Mouse (Mus musculus) MEL (cell line): ENCODE results near the gene Defb7. TPM values are rescaled to one million over a fixed set of nuclear protein-coding genes. Genes with fewer than 3 reads are reported as not detected.

Experiments
- DNase-seq: peaks from one replicate; pipeline ENCODE4 v3.0.0; 2011; ENCODE audit warnings: low read depth, low spot score
- H3K27ac ChIP-seq: 2 replicates; pipeline ENCODE4 v1.5.1; 2012; ENCODE audit warnings: low read depth, mild to moderate bottlenecking, control low read depth, low read length, moderate library complexity; ENCODE audit not compliant: control insufficient read depth
- H3K27me3 ChIP-seq, 2 experiments: fragments of 150-350 bp in 1 of 2; sonication (generic) in 1 of 2; 2 replicates each; pipeline ENCODE4 v1.6.1; 2012; ENCODE audit warnings: low read length in 2 of 2, mild to moderate bottlenecking in 2 of 2, improper control_type of control experiment in 1 of 2, moderate library complexity in 1 of 2; ENCODE audit not compliant: insufficient read depth in 2 of 2, control insufficient read depth in 1 of 2
- H3K36me3 ChIP-seq, 2 experiments: 2 replicates each; pipeline ENCODE4 v1.6.1; 2012 to 2014; ENCODE audit warnings: low read length in 2 of 2, improper control_type of control experiment in 1 of 2, inconsistent platforms in 1 of 2, mild to moderate bottlenecking in 1 of 2; ENCODE audit not compliant: insufficient read depth in 2 of 2, control insufficient read depth in 1 of 2
- H3K4me1 ChIP-seq, 2 experiments: fragments of 150-350 bp in 1 of 2; sonication (generic) in 1 of 2; 2 replicates each; pipeline ENCODE4 v1.6.1; 2012; ENCODE audit warnings: low read length in 2 of 2, improper control_type of control experiment in 1 of 2, mild to moderate bottlenecking in 1 of 2; ENCODE audit not compliant: insufficient read depth in 2 of 2, control insufficient read depth in 1 of 2
- H3K4me3 ChIP-seq, 2 experiments: fragments of 150-350 bp in 1 of 2; sonication (generic) in 1 of 2; 2 replicates each; pipeline ENCODE4 v1.5.1; 2012; ENCODE audit warnings: low read depth in 2 of 2, low read length in 2 of 2, mild to moderate bottlenecking in 2 of 2, moderate library complexity in 2 of 2, control low read depth in 1 of 2, improper control_type of control experiment in 1 of 2; ENCODE audit not compliant: control insufficient read depth in 1 of 2, insufficient read depth in 1 of 2
- H3K79me2 ChIP-seq: 2 replicates; pipeline ENCODE4 v1.6.1; 2012; ENCODE audit warnings: mild to moderate bottlenecking, low read length, moderate library complexity; ENCODE audit not compliant: control insufficient read depth, poor library complexity, insufficient read depth
- H3K9ac ChIP-seq: 2 replicates; pipeline ENCODE4 v1.6.1; 2012; ENCODE audit warnings: low read depth, mild to moderate bottlenecking, control low read depth, low read length, moderate library complexity; ENCODE audit not compliant: control insufficient read depth, poor library complexity, severe bottlenecking
- H3K9me3 ChIP-seq: fragments of 150-350 bp; sonication (generic); replicated peaks from 2 replicates; pipeline ENCODE4 v1.6.1; 2012; ENCODE audit warnings: mild to moderate bottlenecking, low read length, improper control_type of control experiment, moderate library complexity; ENCODE audit not compliant: insufficient read depth
- CHD1 ChIP-seq: IDR thresholded peaks from 2 replicates; pipeline ENCODE4 v1.6.1; 2012; ENCODE audit warnings: low read depth, mild to moderate bottlenecking, inconsistent platforms, low read length, improper control_type of control experiment
- E2F4 ChIP-seq: IDR thresholded peaks from 2 replicates; pipeline ENCODE4 v1.6.1; 2011; ENCODE audit warnings: low read depth, low read length, improper control_type of control experiment, borderline replicate concordance
- ELF1 ChIP-seq: IDR thresholded peaks from 2 replicates; pipeline ENCODE4 v1.6.1; 2014; ENCODE audit warnings: low read depth, mild to moderate bottlenecking, inconsistent platforms, low read length, improper control_type of control experiment, moderate library complexity
- EP300 ChIP-seq, 2 experiments: IDR thresholded peaks; 2 replicates each; pipeline ENCODE4 v1.6.1; 2011; ENCODE audit warnings: improper control_type of control experiment in 2 of 2, low read length in 2 of 2, low read depth in 1 of 2, mild to moderate bottlenecking in 1 of 2
- GABPA ChIP-seq: IDR thresholded peaks from 2 replicates; pipeline ENCODE4 v1.6.1; 2012; ENCODE audit warnings: low read depth, mild to moderate bottlenecking, inconsistent platforms, low read length, improper control_type of control experiment, moderate library complexity
- GATA1 ChIP-seq: IDR thresholded peaks from 2 replicates; pipeline ENCODE4 v1.6.1; 2011; ENCODE audit warnings: low read depth, low read length, improper control_type of control experiment
- HCFC1 ChIP-seq: IDR thresholded peaks from 2 replicates; pipeline ENCODE4 v1.6.1; 2012; ENCODE audit warnings: low read depth, mild to moderate bottlenecking, inconsistent platforms, low read length, improper control_type of control experiment, moderate library complexity
- JUND ChIP-seq: IDR thresholded peaks from 2 replicates; pipeline ENCODE4 v1.6.1; 2011; ENCODE audit warnings: low read depth, mild to moderate bottlenecking, improper control_type of control experiment, low read length
- KAT2A ChIP-seq: conservative IDR thresholded peaks from 2 replicates; pipeline ENCODE4 v1.6.1; 2012; ENCODE audit warnings: low read depth, low read length, improper control_type of control experiment, inconsistent platforms
- MAFK ChIP-seq: IDR thresholded peaks from 2 replicates; pipeline ENCODE4 v1.6.1; 2011; ENCODE audit warnings: low read depth, mild to moderate bottlenecking, low read length, improper control_type of control experiment, borderline replicate concordance
- MAX ChIP-seq: IDR thresholded peaks from 2 replicates; pipeline ENCODE4 v1.6.1; 2011; ENCODE audit warnings: low read length, improper control_type of control experiment
- MEF2A ChIP-seq: IDR thresholded peaks from 2 replicates; pipeline ENCODE4 v1.6.1; 2014; ENCODE audit warnings: low read depth, mild to moderate bottlenecking, inconsistent platforms, low read length, improper control_type of control experiment; ENCODE audit not compliant: poor library complexity, insufficient replicate concordance, severe bottlenecking; ENCODE audit errors: extremely low read depth
- MXI1 ChIP-seq: IDR thresholded peaks from 2 replicates; pipeline ENCODE4 v1.6.1; 2011; ENCODE audit warnings: mild to moderate bottlenecking, low read depth, low read length, improper control_type of control experiment
- MYB ChIP-seq: IDR thresholded peaks from 2 replicates; pipeline ENCODE4 v1.6.1; 2011; ENCODE audit warnings: mild to moderate bottlenecking, low read depth, low read length, improper control_type of control experiment
- MYC ChIP-seq: IDR thresholded peaks from 2 replicates; pipeline ENCODE4 v1.6.1; 2011; ENCODE audit warnings: low read depth, mild to moderate bottlenecking, low read length, improper control_type of control experiment, moderate library complexity
- NRF1 ChIP-seq: IDR thresholded peaks from 2 replicates; pipeline ENCODE4 v1.6.1; 2014; ENCODE audit warnings: low read depth, mild to moderate bottlenecking, inconsistent platforms, low read length, improper control_type of control experiment, moderate library complexity; ENCODE audit not compliant: poor library complexity, insufficient read depth, severe bottlenecking
- POLR2AphosphoS2 ChIP-seq: IDR thresholded peaks from 2 replicates; pipeline ENCODE4 v1.6.1; 2011; ENCODE audit warnings: low read length, improper control_type of control experiment
- POLR2AphosphoS5 ChIP-seq: IDR thresholded peaks from 2 replicates; pipeline ENCODE4 v1.6.1; 2012; ENCODE audit warnings: low read depth, borderline replicate concordance, mild to moderate bottlenecking, inconsistent platforms, low read length, moderate library complexity, mixed read lengths
- RAD21 ChIP-seq: IDR thresholded peaks from 2 replicates; pipeline ENCODE4 v1.6.1; 2011; ENCODE audit warnings: mild to moderate bottlenecking, low read depth, low read length, improper control_type of control experiment
- SIN3A ChIP-seq: IDR thresholded peaks from 2 replicates; pipeline ENCODE4 v1.6.1; 2012; ENCODE audit warnings: low read length, improper control_type of control experiment, inconsistent platforms
- TAL1 ChIP-seq: IDR thresholded peaks from 2 replicates; pipeline ENCODE4 v1.6.1; 2012; ENCODE audit warnings: mild to moderate bottlenecking, inconsistent platforms, low read length, moderate library complexity, mixed read lengths
- TBP ChIP-seq: IDR thresholded peaks from 2 replicates; pipeline ENCODE4 v1.8.0; 2011; ENCODE audit warnings: low read depth, low read length, improper control_type of control experiment
- TCF12 ChIP-seq: IDR thresholded peaks from 2 replicates; pipeline ENCODE4 v1.6.1; 2014; ENCODE audit warnings: low read depth, mild to moderate bottlenecking, inconsistent platforms, low read length, improper control_type of control experiment, moderate library complexity
- UBTF ChIP-seq: IDR thresholded peaks from 2 replicates; pipeline ENCODE4 v1.6.1; 2012; ENCODE audit warnings: low read depth, mild to moderate bottlenecking, inconsistent platforms, low read length, improper control_type of control experiment, moderate library complexity, borderline replicate concordance; ENCODE audit not compliant: insufficient read depth
- USF1 ChIP-seq: IDR thresholded peaks from 2 replicates; pipeline ENCODE4 v1.6.1; 2014; ENCODE audit warnings: low read depth, mild to moderate bottlenecking, inconsistent platforms, low read length, improper control_type of control experiment, moderate library complexity
- USF2 ChIP-seq, 2 experiments: IDR thresholded peaks; 2 replicates each; pipeline ENCODE4 v1.6.1; 2011 to 2012; ENCODE audit warnings: improper control_type of control experiment in 2 of 2, low read length in 2 of 2, borderline replicate concordance in 1 of 2, inconsistent platforms in 1 of 2, low read depth in 1 of 2, mild to moderate bottlenecking in 1 of 2; ENCODE audit not compliant: insufficient read depth in 1 of 2
- ZKSCAN1 ChIP-seq: IDR thresholded peaks from 2 replicates; pipeline ENCODE4 v1.6.1; 2012; ENCODE audit warnings: low read depth, mild to moderate bottlenecking, inconsistent platforms, low read length, improper control_type of control experiment, moderate library complexity
- ZNF384 ChIP-seq: IDR thresholded peaks from 2 replicates; pipeline ENCODE4 v1.6.1; 2012; ENCODE audit warnings: low read depth, mild to moderate bottlenecking, inconsistent platforms, low read length, improper control_type of control experiment
- polyA plus RNA-seq, 2 experiments: library from polyadenylated mRNA; stranded (reverse) in 1 of 2; unstranded in 1 of 2; fragments of >175 nt in 1 of 2; fragments of >200 nt in 1 of 2; gene quantifications; 2 replicates each; pipeline versions ENCODE4 v1.2.1 to v1.2.4; 2012; ENCODE audit warnings: low replicate concordance in 2 of 2, low read depth in 1 of 2; ENCODE audit not compliant: insufficient read length in 2 of 2, insufficient read depth in 1 of 2, missing spikeins in 1 of 2
- total RNA-seq: library from RNA; depleted of rRNA; stranded (reverse); fragments of 300-350 nt; gene quantifications from 2 replicates; pipeline ENCODE4 v1.2.3, GENCODE M21; 2012

Gene Defb7
- total and polyA plus RNA-seq, 3 experiments: not detected

- TF ChIP-seq NRF1 (no peak), SIN3A (no peak), EP300 (IDR thresholded peaks at IDR 0.05; ENCODE audit: low read depth in 1 of 2, low read length in 2 of 2) (0 out of 4 replicates have a peak, but pooled peaks of 1 of the 2 experiments have one; percentile 44), MYC (no peak), RAD21 (no peak), POLR2AphosphoS2 (no peak), E2F4 (no peak), MEF2A (no peak), GATA1 (peak; percentile 70), TCF12 (peak; percentile 28; the same call in 1 of the 2 replicates), UBTF (no peak), ELF1 (no peak), POLR2AphosphoS5 (no peak), KAT2A (no peak), USF2 (IDR thresholded peaks at IDR 0.05; ENCODE audit: borderline replicate concordance in 1 of 2, insufficient read depth in 1 of 2, low read depth in 1 of 2, low read length in 2 of 2) (no peak), HCFC1 (no peak), ZNF384 (no peak), MYB (no peak), MAFK (no peak), MXI1 (no peak; the same call in 1 of the 2 replicates)
Measured at GRCm38 (mm10) chr8:19461355-19461754, 33.5 kb upstream of the Defb7 start (continued).

GRCm38 (mm10) chr8:19469026-19469425 lies 25.9 kb upstream of the Defb7 start:
- Histone ChIP-seq H3K9ac (no peak overlapping the region), H3K27ac (no peak overlapping the region), H3K79me2 (no peaks in the 10 kb centered on the region), H3K4me3 (no peak overlapping the region), H3K36me3 (peaks cover 0 to 6% of the 10 kb centered on the region in 2 experiments; a peak in 2 of 4 replicates), H3K27me3 (no peaks in the 10 kb centered on the region), H3K9me3 (no peaks in the 10 kb centered on the region), H3K4me1 (peaks cover 2 to 4% of the 10 kb centered on the region in 2 experiments; a peak in 2 of 4 replicates)
- TF ChIP-seq ZKSCAN1 (no peak), SIN3A (no peak), EP300 (IDR thresholded peaks at IDR 0.05; ENCODE audit: low read depth in 1 of 2, low read length in 2 of 2) (no peak), JUND (no peak), MYB (no peak), CHD1 (no peak), GABPA (no peak), TAL1 (no peak), MXI1 (no peak), MAX (no peak), TBP (no peak), USF1 (no peak), TCF12 (no peak)
- no peak for DNase-seq
